Mouse (Mus musculus) common myeloid progenitor, adult 5-6 weeks (primary cell): Measurements from ENCODE around the gene Cd300a. TPM values are rescaled to one million over a fixed set of nuclear protein-coding genes. Genes with fewer than 3 reads are reported as not detected.

Experiments used
- ATAC-seq: replicated peaks from 2 replicates; pipeline ENCODE4 v1.8.0; 2016; ENCODE audit warnings: low read depth, mild to moderate bottlenecking, moderate TSS enrichment, inconsistent platforms; ENCODE audit not compliant: poor library complexity, severe bottlenecking
- total RNA-seq: library from RNA; stranded (forward); fragments of 200-1000, 187-1606 nt; gene quantifications from 2 replicates; pipeline ENCODE4 v1.2.3, GENCODE M21; 2017

Cd300a gene
- 11.4 and 24.8 TPM in 2 replicates for total RNA-seq

DNA sequence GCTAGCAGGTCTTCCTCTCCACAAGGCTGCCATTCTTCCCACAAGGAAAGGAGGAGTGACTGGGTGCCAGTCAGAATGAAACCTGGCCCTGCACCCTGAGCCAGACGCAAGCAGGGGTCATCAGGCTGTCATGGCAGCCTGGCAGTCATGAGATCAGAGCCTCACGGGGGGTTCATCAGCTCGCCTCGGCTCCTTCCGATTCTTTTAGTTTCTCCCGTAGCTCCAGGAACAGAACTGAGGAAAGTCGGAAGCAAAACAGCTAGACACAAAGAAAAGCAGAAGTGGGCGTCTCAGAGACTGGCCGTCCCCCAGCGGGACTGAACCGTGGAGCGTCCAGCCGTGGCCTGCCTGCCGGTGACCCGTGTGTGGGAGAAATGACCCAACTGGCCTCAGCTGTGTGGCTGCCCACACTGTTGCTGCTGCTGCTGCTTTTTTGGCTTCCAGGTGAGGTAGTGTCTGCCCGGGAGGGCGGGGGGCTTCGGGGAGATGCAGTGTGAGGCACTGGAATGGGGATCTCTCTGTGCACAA lies at the start of gene Cd300a:
TSS of gene Cd300a (plus strand) at position 51 of the 528 bp plus-strand sequence.
- ATAC-seq: peak; percentile 80

GRCm38 (mm10) chr11:114843818-114844463 lies 45.9 kb upstream of the Cd300a start:
- ATAC-seq: peak; percentile 86

- ATAC-seq: no peak
These were observed 45.2 kb upstream of the Cd300a start for GRCm38 (mm10) chr11:114844464-114845220.

- no peak for ATAC-seq
These were observed 43.5 kb upstream of the Cd300a start for GRCm38 (mm10) chr11:114846336-114846735.

DNA sequence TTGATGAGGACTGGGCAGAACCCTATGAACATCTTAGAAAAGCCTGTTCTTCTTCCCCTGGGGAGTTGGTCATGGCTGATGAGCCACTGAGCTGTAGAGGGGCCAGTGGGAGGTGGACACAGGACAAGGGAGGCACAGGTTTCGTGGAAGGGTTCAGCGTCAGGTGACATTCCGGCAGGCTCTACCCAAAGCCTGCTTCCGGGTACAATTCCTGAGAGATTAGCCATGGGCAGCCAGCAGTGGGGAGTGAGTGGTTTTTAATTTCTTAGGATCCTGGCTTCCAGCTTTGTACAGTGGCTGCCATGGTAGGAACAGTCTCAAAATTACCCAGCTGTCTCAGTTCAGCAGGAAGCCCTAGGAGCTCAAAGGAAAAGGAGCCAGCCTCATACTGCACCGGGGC lies 42.8 kb upstream of the Cd300a start:
- ATAC-seq: no peak

DNA sequence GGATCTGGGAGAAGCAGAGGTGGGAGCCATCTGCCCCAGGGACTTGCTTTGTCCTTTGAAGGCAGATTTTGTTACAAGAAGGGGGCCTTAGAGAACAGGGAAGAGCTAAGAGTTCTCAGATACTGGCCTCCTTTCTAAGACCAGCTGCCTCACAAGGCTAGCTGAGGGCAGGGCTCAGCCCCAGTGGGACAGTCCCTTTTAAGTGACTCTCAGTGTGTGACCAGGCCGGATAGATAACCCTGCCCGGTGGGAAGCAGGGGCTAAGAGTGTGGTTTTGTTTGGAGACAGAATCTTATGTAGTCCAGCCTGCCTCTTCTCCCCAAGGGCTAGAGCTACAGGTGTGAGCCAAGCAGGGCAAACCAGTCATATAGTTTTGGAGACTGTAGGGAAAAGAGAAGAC lies 40.3 kb upstream of the Cd300a start:
- ATAC-seq: no peak

DNA sequence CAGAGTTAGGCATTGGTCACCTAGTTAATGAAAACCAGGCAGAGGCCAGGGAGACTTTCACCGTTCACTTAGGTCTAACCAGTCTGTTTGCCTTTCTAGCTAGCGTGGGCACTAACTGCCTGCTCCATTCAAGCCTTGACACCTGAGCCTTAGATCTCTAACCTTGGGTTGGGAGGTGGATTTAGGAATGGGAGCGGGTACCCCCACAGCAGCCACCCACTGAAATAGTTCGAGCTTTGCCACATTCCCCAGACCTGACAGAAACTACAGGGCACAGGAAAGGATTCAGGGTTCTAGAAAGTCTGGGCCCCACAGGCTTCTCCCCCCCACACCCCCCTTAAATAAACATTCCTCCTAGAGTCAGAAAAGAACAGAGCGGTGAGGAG lies 39.8 kb upstream of the Cd300a start:
- no peak for ATAC-seq

- ATAC-seq: peak; percentile 26; the same call in 1 of the 2 replicates
These were observed 39.2 kb upstream of the Cd300a start, which contains the start of gene Gprc5c for GRCm38 (mm10) chr11:114850452-114851268. Gprc5c (plus strand) TSS chr11:114851152.

DNA sequence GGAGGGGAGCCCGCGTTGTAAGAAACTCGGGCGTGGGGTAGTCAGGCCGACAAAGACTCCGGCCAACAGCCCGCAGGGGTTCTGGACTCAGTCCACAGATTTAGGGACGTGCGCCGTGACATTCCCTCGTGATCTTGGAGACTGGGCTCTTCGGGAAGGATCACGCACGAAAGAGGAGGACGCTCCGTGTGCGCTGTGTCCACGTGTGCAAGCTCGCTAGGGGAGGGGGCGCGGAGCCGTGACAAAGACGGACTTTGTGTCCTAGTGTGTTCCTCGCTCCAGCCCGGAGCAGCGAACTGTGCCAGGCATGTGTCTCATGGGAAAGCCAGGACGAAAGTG lies 38.6 kb upstream of the Cd300a start:
- no peak for ATAC-seq

DNA sequence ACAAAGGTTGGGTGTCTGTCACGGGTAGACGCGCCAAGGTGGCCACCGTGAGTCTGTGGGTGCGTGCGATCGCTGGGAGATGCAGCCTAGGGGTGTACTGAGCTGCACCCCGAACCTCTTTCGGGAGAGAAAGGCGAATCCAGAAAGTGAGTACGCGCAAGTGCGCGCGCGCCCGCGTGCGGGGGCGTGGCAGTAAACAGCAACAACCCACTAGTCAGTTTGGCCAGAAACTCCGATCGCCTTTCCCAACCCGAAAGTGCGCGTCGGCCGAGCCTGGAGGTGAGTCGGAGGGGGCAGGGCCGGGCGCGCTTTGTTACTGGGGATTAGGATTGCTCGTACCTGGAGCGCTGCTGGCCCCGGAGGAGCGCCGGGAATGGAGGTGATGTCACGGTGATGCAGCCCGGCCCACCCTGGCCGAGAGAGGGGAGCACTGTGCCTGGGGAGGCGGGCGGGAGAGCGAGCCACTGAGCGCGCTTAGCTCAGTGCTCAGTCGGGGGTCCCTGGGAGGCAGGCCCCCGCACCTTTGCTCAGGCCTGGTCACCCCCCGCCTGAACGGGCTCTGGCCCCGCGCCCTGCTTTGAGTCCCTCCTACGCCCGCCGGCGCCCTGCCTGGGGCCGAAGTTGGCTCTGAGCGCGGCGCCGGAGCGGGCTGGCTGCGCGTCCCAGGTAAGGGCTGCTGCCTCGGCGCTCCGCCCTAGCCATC lies 38.1 kb upstream of the Cd300a start:
- ATAC-seq: peak; percentile 9; the same call in 1 of the 2 replicates

- ATAC-seq: peak; percentile 41
These were observed 37.3 kb upstream of the Cd300a start for GRCm38 (mm10) chr11:114852311-114853173.

- no peak for ATAC-seq
These were observed 36.5 kb upstream of the Cd300a start for GRCm38 (mm10) chr11:114853174-114853838.

DNA sequence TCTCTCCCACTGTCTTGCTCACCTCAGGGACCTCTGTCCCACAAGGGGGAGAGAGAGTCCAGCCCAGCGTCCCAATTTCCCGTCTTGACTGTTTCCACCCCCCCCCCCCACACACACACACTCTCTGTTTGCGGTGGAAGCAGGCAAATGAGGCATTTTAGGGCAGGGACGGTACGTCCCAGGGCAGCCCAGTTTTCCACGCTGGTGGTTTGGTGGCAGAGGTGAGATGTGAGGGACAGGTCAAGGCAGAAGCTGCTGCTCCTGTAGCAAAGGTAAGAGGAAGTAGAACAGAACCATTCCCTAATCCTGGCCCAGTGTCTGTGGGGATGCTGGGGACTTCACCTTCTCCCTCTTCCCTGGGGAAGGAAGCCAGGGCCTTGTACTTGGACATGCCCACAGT lies 35.3 kb upstream of the Cd300a start:
- no peak for ATAC-seq

DNA sequence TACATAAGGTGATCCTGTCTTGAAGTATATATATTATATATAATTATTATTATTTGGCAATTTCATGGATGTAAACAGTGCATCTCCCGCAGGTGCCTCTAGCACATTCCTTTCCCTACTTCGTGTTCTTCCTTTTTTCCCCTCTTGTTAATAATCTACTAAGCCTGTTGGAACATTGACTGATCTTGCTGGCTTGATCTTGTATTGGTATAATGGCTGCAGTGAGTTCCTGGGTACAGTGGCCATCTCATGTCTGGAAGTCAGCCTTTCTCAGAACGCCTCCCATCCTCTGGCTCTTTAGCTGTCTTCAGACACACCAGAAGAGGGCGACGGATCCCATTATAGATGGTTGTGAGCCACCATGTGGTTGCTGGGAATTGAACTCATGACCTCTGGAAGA lies 33.7 kb upstream of the Cd300a start:
- no peak for ATAC-seq

DNA sequence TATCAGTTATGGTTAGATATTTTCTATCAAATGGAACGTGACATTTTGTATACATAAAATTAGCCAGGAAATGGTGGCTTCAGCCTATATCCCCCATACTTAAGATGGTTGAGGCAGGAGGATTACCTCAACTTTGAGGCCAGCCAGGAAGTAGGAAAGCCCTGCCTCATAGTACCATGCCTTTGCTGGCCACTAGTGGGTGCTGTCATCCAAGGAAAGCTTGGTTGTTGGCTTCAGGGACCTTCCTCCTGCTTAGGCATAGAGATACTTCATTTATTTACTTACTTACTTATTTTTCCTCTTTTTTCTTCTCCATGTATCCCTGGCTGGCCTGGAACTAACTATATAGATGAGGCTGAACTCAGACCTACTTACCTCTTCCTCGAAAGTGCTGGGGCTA lies 31.2 kb upstream of the Cd300a start:
- ATAC-seq: no peak

- no peak for ATAC-seq
These were observed 28.8 kb upstream of the Cd300a start for GRCm38 (mm10) chr11:114861057-114861456.

DNA sequence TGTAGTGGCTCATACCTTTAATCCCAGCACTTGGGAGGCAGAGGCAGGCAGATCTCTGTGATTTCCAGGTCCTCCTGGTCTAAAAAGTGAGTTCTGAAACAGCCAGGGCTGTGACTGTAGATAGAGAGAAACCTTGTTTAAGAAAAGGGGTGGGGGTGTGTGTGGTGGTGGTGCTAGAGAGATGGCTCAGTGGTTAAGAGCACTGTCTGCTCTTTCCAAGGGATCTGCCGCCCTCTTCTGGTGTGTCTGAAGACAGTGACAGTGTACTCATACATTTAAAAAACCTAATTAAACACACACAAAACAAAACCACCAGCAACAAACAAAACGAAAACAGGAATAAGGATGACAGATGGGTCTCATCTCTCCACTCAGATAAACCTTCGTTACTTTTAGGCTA lies 27.2 kb upstream of the Cd300a start:
- ATAC-seq: no peak

GRCm38 (mm10) chr11:114863918-114864420 lies 25.9 kb upstream of the Cd300a start:
- no peak for ATAC-seq
